Mouse (Mus musculus) neural tube, postnatal 0 days (tissue): ENCODE results near the gene Ankrd23. TPM values are rescaled to one million over a fixed set of nuclear protein-coding genes. Genes with fewer than 3 reads are reported as not detected.

Experiments
- microRNA-seq: library from miRNA; unstranded; fragments of <30 nt; microRNA quantifications from one replicate; pipeline ENCODE4, GENCODE M21; 2016
- polyA plus RNA-seq: library from polyadenylated mRNA; unstranded; fragments of >200 nt; fragmentation: Nextera tagmentation; extraction: Ambion mirVana; gene quantifications from 2 replicates; pipeline ENCODE4 v1.2.1, GENCODE M21; 2015

The Ankrd23 gene
- polyA plus RNA-seq = 12.1 and 12.8 TPM in 2 replicates

DNA sequence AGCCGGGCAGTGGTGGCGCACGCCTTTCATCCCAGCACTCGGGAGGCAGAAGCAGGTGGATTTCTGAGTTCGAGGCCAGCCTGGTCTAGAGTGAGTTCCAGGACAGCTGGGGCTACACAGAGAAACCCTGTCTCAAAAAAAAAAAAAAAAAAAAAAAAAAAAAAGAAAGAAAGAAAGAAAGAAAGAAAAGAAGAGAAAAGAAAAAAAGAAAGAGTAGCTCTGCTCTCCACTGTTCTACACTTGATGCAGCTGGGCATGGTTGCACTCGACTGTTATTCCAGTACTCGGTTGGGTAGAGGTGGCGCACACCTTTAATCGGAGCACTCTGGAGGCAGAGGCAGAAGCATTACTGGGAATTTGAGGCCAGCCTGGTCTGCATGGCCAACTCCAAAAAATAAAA lies at the start of gene Ankrd23:
Gene Ankrd23 (minus strand): TSS at position 101 of the 400 bp plus-strand sequence.

GRCm38 (mm10) chr1:36558031-36558993 lies 21.6 kb upstream of the Ankrd23 start, which contains the start of gene Sema4c:
Gene Sema4c (minus strand): TSS chr1:36558349.

GRCm38 (mm10) chr1:36546888-36547471 lies 10.3 kb upstream of the Ankrd23 start, which contains the start of gene Ankrd39:
Gene Ankrd39 (minus strand): TSS chr1:36547445.

DNA sequence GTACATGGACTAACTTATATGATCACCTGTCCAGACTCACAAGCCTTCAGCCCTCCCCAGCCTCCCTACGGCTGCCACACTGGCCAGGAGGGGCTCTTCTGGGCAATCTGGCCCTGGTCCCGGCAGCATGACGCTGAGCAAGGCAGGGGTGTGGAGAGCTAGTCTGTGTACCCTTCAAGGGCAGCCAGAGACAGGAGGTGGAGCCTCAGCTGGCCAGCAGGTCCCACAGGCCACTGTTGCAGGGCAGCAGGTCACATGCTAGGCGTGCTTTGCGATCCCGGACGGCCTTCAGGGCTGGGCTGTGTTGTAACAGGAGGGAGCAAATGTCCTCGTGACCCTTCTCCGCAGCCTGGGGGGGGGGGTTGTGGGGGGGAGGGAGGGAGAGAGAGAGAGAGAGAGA lies 2.5 kb upstream of the Ankrd23 start, which contains the start of gene Gm42417:
Gene Gm42417 (minus strand): TSS at position 244 of the 400 bp plus-strand sequence.

DNA sequence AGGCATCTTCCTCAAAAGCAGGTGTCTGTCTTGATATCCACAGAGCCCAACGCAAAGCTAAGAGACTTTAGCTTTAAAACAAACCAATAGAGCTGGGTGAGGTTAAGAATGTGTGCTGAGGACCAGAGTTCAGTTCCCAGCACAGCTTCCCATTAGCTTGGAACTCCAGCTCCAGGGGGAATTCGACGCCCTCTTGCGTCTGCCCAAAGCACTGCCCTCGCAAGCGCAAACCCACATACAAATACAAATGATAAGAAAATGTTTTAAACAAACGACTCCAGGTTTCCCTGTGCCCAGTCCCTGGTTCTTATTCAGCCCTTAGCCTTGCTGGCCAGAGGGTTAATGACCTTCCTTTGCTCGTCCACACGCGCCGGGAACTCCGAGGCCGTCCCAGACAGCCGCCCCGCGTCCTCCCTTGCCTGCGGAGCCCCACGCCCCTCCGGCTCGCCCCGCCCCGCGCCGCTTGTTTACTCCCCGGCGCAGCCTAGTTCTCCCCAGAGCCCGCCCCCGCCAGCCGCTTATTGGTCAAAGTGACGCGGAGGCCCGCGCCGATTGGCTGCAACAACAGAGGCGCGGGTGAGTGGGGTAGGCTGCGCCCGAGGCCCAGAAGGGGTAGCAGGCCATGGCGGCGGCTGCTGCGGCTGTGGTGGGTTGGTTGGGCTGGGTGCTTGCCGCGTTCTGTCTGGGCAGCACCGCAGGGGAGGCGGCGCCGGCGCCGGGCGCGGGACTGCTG lies 25.2 kb downstream of the Ankrd23 start, which contains the start of gene Cnnm3:
Gene Cnnm3 (plus strand): TSS at position 579 of the 733 bp plus-strand sequence.

Small RNAs within 50 kb of the gene (microRNA-seq; reads per million reads assigned to microRNA genes)
- gene Gm47280 = not detected

Other genes with a start within 250 kb of the Ankrd23 start
- 6.2 and 9.0 TPM in 2 replicates for gene Arid5a, start 229.2 kb downstream of the Ankrd23 start, polyA plus RNA-seq
- 26.1 and 29.2 TPM in 2 replicates for gene Kansl3, start 167.7 kb downstream of the Ankrd23 start, polyA plus RNA-seq
- gene Fer1l5, start 164.6 kb downstream of the Ankrd23 start, polyA plus RNA-seq = 0.75 and 1.4 TPM in 2 replicates
- gene Lman2l, start 91.6 kb downstream of the Ankrd23 start, polyA plus RNA-seq = 45.8 and 47.6 TPM in 2 replicates
- gene Cnnm4, start 65.3 kb downstream of the Ankrd23 start, polyA plus RNA-seq = 10.9 and 12.5 TPM in 2 replicates
- gene Cnnm3, start 25.0 kb downstream of the Ankrd23 start, polyA plus RNA-seq = 5.5 and 6.0 TPM in 2 replicates
- gene Gm42417, start 2.5 kb upstream of the Ankrd23 start, polyA plus RNA-seq = 1.0 TPM in 1 of 2 replicates, not detected in the other
- gene Ankrd39, start 10.6 kb upstream of the Ankrd23 start, polyA plus RNA-seq = 37.0 and 39.4 TPM in 2 replicates
- gene Sema4c, start 21.5 kb upstream of the Ankrd23 start, polyA plus RNA-seq = 13.3 and 15.0 TPM in 2 replicates
- gene Fam178b, start 146.3 kb upstream of the Ankrd23 start, polyA plus RNA-seq = 0.37 and 0.61 TPM in 2 replicates
- 1,119 and 1,157 TPM in 2 replicates for gene Cox5b, start 154.6 kb upstream of the Ankrd23 start, polyA plus RNA-seq
- 0.48 and 1.4 TPM in 2 replicates for gene 4933424G06Rik, start 173.3 kb upstream of the Ankrd23 start, polyA plus RNA-seq
- 107 and 117 TPM in 2 replicates for gene Actr1b, start 177.5 kb upstream of the Ankrd23 start, polyA plus RNA-seq
- gene Zap70, start 224.9 kb upstream of the Ankrd23 start, polyA plus RNA-seq = 1.5 TPM in 2 replicates